Mouse (Mus musculus): ENCODE data around the gene Setd1b.

- TF ChIP-seq CTCF (IDR thresholded peaks at IDR 0.05; ENCODE audit: low read depth) (no peak), EP300 (IDR thresholded peaks at IDR 0.05; ENCODE audit: low read depth) (0 out of 2 replicates have a peak, but pooled peaks have one; percentile 2)
Measured at GRCm38 (mm10) chr5:123137910-123138229, 4.1 kb upstream of the Setd1b start.

Data from liver, embryonic 14.5 days (tissue).